Mouse (Mus musculus) layer of hippocampus, adult 2 months (tissue): ENCODE data around the gene Dgkh. TPM values are rescaled to one million over a fixed set of nuclear protein-coding genes. Genes with fewer than 3 reads are reported as not detected.

Experiments
- DNase-seq, 2 experiments: peaks; one replicate each; pipeline ENCODE4 v3.0.0; 2022; ENCODE audit warnings: low spot score in 2 of 2
- H3K27ac ChIP-seq: fragments of 200-600 bp; 2 replicates; pipeline ENCODE4 v1.8.1; 2022
- H3K4me3 ChIP-seq: fragments of 200-600 bp; 2 replicates; pipeline ENCODE4 v1.8.1; 2022; ENCODE audit warnings: mild to moderate bottlenecking
- CTCF ChIP-seq: fragments of 200-600 bp; conservative IDR thresholded peaks from 2 replicates; pipeline ENCODE4 v1.8.1; 2022; ENCODE audit warnings: antibody characterized with exemption, mild to moderate bottlenecking, moderate library complexity
- total RNA-seq, 2 experiments: library from RNA; stranded (reverse); gene quantifications; 2 replicates each; pipeline ENCODE4 v1.2.3; 2021

The Dgkh gene
- total RNA-seq, 2 experiments from 2014 or later, result 110 to 123 TPM

DNA sequence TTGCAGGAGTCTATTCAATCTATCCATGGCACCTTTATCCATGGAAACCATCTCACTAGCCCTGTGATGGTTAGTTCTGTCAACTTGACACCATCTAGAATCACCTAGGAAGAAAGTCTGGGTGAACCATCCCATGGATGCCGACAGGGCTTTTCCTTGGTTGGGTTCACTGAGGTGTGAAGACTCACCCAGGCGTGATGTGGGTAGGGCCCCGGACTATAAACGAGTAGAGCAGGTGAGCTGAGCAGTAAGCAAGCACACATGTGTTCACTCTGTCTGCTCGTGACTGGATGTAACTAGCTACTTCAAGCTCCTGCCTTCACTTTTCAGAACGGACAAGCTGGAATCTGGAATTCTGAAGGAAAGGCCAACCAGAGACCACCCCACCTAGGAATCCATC lies 45.9 kb downstream of the Dgkh start:
- no peak overlapping the region for H3K4me3 ChIP-seq
- no peak overlapping the region for H3K27ac ChIP-seq
- no peak for TF ChIP-seq CTCF
- DNase-seq, result peak in 1 of 2 experiments; percentile 3

DNA sequence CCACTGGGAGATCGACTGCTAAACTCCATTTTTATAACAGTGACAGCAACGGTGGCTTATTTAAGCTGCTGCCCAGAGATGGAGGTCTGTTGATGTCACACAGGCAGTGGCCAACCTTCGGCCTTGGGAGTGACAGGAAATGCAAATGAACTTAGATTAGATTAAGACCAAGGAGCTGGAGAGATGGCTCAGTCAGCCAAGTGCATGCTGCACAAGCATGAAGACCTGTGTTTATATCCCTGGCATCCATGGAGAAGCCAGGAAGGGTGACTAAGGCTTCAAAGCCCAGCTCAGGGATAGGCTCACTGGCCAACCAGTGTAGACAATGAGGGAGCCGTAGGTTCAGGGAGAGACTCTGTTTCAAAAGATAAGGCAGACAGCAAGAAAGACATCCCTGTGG lies 48.4 kb downstream of the Dgkh start:
- H3K27ac ChIP-seq, result no peak overlapping the region
- TF ChIP-seq CTCF, result no peak
- no peak overlapping the region for H3K4me3 ChIP-seq
- DNase-seq, result no peak

DNA sequence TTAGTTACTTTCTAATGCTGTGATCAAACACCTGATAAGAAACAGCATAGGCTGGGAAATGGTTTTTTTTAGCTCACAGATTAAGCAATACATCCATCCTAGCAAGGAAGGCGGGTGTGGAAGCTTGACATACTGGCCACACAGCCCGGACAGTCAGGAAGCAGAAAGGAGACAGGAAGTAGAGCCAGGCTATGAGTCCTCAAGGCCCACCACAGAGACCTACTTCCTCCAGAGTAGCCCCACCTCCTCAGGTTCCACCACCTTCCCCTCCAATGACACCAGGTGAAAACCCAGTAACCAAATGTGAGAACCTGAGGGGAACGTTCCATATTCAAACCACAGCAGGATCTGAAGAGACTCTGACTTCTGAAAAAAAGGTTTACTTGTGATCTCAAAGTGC lies 53.6 kb downstream of the Dgkh start:
- no peak overlapping the region for H3K4me3 ChIP-seq
- H3K27ac ChIP-seq, result peak overlapping the region; percentile 66
- DNase-seq, result no peak
- no peak for TF ChIP-seq CTCF

DNA sequence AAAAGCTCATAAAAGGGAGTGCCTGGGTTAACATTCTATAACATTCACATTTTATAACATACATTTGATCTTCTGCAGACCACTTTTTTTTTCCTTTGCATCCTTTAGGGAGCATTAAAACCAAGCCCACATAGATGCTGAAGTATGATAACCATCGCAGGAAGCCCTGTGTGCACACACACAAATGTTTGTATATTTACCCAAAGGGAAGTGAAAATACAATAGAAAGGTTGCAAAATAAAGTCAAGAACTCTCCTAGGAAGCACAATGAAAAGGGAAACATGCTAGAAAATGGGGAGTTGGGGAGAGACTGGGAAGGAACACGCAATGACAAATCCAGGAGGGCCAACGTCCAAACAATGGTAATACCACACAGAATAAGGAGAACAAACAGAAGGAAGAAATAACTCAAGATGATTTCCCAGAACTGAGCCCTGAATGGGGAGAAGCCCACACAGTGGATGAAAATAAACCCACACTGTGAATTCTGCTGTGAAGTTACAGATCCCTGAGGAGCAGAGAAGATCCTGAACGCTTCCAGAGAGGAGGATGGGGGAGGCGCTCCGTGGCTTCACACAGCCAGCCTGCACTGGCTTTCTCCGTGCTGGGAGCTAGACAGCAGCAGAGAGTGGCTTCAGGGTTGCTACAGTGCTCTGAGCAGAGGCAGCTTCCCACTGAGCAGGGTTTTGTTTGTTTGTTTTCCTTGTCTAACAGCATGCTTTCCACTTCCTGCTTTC lies 54.6 kb downstream of the Dgkh start:
- peak; percentile 24; the same call in 1 of the 2 replicates for TF ChIP-seq CTCF
- H3K4me3 ChIP-seq, result no peak overlapping the region; the same call in 1 of the 2 replicates
- peak overlapping the region; percentile 66 for H3K27ac ChIP-seq
- peak in 1 of 2 experiments; percentile 56 for DNase-seq

DNA sequence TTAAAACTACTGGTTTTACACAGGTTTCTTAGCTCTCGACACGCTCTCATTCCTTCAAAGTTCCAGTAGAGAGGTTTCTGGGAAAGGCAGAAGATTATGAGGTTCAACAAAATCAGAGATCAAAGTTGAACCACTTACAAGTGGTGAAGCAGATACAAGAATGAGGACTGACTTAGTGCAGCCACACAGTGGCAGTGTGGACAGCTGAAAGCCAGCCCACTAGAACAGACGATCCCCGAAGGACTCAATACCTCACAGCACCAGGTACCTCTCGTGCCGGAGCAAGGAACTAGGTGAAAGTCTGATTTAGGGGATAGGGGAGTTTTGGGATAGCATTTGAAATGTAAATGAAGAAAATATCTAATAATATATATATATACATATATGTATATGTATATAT lies 56.1 kb downstream of the Dgkh start:
- Histone ChIP-seq H3K4me3 (no peak overlapping the region), H3K27ac (no peak overlapping the region; the same call in 1 of the 2 replicates)
- DNase-seq, result no peak
- TF ChIP-seq CTCF, result peak; percentile 69

DNA sequence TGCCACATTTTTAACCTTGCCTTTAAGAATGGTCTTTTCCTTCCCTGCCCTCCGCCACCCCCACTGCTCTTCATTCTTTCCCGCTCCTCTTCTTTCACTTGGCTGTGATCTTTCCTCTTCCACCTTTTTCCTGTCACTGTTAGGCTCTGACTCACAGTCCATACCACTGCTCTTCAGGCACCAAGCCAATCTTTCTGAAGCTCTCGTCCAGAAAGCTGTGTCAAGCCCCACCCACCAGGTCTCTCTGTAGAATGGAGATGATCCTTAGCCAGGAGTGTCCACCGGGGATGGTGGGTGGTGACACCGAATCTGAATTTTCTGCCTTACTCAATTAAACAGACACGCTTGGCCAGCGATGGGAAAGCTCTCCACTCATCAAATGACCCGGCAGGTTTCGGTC lies 58.0 kb downstream of the Dgkh start:
- Histone ChIP-seq H3K27ac (no peak overlapping the region), H3K4me3 (no peak overlapping the region)
- DNase-seq, result no peak
- TF ChIP-seq CTCF, result no peak

DNA sequence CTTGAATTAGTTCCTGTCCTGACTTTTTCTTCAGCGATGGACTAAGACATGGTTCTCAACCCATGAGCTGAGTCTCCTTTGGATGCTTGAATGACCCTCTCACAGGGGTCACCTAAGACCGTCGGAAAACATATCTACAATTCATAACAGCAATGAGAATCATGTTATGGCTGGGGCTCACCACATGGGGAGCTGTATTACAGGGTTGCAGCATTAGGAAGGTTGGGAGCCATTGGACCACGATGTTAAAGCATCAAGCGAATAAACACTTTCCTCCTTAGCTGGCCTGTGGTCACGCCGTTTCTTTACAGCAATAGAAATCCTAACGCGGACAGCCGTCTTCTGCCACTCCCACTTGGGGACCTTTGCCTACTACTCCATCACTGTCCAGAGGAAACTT lies 62.6 kb downstream of the Dgkh start:
- TF ChIP-seq CTCF, result peak; percentile 73
- Histone ChIP-seq H3K27ac (peak overlapping the region; percentile 62; the same call in 1 of the 2 replicates), H3K4me3 (no peak overlapping the region)
- DNase-seq, result no peak

DNA sequence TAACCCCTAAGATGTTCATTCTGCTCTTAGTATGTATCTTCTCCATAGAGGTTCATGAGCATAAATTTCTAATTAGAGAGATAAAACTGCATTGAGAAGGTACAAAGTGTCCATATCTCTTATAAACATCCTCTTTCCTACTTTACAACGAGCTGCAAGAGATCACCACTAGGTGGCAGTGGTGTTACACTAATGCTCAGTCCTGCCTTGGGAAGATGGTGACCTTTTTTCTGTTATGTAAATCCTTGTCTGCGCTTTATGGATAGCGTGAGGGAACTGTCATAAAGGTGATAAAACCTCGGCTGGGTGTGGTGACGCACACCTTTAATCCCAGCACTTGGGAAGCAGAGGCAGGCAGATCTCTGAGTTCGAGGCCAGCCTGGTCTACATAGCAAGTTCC lies 64.3 kb downstream of the Dgkh start:
- TF ChIP-seq CTCF, result peak; percentile 99
- DNase-seq, result peak; percentile 76 to 85
- Histone ChIP-seq H3K27ac (peak overlapping the region; percentile 84), H3K4me3 (no peak overlapping the region)

DNA sequence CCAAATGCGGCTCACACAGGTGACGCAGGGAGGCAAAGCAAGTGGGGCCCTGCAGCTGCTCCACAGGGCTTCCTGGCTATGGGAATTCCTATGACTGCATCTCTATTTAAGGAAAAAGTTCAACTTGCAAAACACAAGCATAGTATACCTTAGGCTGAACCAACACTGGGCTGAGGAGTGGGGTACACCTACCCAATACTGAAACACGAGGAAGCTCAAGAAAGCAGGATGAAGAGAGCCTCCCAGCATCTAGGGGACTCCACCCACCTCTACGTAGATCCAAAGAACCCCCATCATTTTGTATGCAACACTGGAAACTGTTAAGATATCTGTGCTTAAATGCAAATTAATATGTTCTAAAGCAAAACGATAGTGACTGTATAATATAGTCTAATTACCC lies 64.8 kb downstream of the Dgkh start:
- Histone ChIP-seq H3K4me3 (no peak overlapping the region), H3K27ac (peak overlapping the region; percentile 54; the same call in 1 of the 2 replicates)
- TF ChIP-seq CTCF, result no peak
- no peak for DNase-seq

DNA sequence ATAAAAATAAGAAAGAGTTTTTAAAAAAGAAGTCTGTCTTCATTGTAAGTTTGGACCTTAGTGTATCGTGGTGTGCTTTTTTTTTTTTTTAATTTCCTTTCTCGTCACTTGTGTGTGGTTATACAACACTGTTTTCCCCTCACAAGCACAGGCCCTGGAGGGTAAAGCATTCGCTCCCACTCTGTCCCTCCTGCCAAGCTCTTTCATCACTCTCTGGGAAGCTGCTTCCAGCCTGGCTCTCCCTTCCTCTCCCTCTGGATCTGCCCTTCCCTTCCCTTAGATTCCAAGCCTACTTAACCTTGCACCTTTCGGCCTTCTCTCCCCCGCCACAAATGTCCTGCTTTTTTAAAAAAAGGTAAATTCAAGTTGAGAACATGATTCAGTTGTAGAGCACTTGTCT lies 69.9 kb downstream of the Dgkh start:
- no peak overlapping the region for H3K4me3 ChIP-seq
- DNase-seq, result no peak
- TF ChIP-seq CTCF, result no peak
- peak overlapping the region; percentile 71 for H3K27ac ChIP-seq

DNA sequence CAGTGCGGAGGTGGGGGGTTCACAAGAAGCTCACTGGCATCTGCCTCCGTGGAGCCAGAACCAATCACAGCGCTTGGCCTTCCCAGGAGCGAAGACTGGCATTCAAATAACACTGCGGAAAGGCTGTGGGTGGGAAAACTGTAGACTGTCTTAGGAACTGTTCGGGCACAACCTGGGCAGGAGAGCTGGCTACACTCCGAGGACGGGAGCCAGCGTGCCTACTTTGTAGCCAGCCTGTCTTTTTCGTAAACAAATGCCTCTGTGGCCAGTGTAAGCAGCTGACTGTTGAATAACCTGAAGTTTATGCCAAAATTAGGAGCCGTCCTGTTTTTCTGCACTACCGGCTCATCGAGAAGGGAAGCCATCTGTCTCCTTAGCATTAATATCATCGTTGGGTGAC lies 71.1 kb downstream of the Dgkh start:
- no peak for TF ChIP-seq CTCF
- Histone ChIP-seq H3K4me3 (no peak overlapping the region), H3K27ac (peak overlapping the region; percentile 71)
- peak in 1 of 2 experiments; percentile 35 for DNase-seq

DNA sequence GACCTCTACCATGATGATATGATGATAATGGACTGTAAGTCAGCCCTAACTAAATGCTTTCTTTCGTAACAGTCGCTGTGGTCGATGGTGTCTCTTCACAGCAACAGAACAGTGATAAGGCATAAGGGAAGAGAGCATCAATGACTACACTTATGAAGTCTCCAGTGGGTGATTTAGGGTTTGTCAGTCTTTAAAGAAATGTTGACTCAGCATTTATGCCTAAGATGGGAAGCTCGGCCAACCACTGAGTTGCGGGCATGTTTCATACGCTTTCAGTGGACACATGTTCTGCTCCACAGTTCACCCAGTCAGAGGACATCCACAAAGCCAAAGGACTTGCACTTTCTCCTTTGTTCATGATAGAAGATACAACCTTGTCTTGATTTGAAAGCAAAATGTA lies 73.9 kb downstream of the Dgkh start:
- TF ChIP-seq CTCF, result no peak
- no peak overlapping the region for H3K4me3 ChIP-seq

DNA sequence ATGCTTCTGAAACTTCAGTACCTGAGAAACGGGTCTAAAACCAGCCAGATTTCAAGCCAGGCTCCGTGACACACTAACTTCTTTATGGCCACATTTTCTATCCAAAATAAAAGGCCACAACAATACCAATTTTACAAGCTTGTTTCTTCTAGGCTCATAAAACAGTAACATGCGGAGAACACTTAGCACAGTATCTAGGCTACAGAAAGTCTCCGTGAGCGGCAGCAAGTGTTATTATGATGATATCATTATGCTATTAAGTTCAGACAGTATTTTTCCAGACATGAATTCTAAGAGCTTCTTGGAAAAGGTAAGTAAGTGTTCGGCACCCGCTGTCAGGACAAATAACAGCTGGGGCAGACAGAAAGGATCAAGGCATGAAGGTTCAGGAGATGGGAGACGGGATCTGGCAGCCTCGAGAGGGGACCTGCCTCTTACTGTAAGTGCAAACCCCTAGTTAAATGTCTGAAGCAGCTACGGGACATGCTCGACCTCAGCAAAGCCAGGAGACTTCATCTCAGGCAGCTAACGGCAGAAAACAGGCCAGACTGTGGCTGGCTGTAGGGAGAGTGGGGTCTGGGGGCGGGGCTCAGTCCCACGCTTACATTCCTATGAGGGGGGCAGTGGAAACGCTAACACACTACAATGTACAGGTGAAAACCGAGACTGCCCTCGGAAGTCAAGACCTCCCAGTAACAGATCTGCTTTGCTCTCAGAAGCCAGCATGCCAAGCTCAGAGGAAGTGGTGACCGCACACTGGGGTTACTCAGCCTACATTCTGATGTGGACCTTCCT lies 75.5 kb downstream of the Dgkh start:
- Histone ChIP-seq H3K4me3 (no peak overlapping the region), H3K27ac (0 out of 2 replicates have a peak overlapping the region, but pooled peaks have one; percentile 14)
- TF ChIP-seq CTCF, result no peak
- no peak for DNase-seq

More for the DNA sequence above, 73.9 kb downstream of the Dgkh start:
- H3K27ac ChIP-seq, result no peak overlapping the region
- no peak for DNase-seq
